Mouse (Mus musculus): ENCODE measurements around the gene R3hdml. TPM values are rescaled to one million over a fixed set of nuclear protein-coding genes. Genes with fewer than 3 reads are reported as not detected.
"Not testable (repeated sequence)": the region's sequence is repeated elsewhere in the genome, so short reads cannot be mapped to it uniquely, and the experiment has no call there.

R3hdml gene
- not detected in 2 replicates for polyA plus RNA-seq (2015; fragmentation: Nextera tagmentation; extraction: Ambion mirVana)

DNA sequence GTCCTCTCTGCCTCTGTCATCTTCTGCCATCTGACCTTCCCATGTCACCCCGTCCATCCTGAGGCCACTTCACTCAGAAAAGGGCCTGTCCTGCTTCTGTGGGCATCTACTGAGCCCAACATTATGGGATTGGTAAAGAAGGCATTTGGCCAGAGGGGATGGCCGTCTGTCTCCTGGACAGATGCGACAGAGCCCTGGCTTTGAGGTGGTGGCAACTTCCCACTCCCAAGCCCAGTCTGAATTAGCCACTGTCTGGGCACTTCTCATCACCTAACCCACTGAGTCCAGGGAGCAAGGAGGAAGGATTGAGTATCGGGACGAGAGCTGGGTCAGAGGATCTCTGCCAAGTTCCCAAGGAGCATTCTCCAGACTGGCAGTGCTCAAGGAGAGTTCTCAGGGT lies at the start of gene R3hdml:
Gene R3hdml (plus strand): TSS at position 301 of the 400 bp plus-strand sequence.
- Histone ChIP-seq H3K27me3 (replicated peaks) (peaks cover 18% of the 10 kb centered on the region), H3K27ac (replicated peaks) (no peak within 1 kb of the TSS), H3K36me3 (no peaks in the 10 kb centered on the region), H3K4me3 (no peak within 1 kb of the TSS), H3K9me3 (no peaks in the 10 kb centered on the region), H3K4me1 (peaks cover 5% of the 10 kb centered on the region; the same call in 1 of the 2 replicates), H3K9ac (no peak within 1 kb of the TSS), H3K4me2 (no peak within 1 kb of the TSS)
- no peak for ATAC-seq (ENCODE audit: extremely low read depth, insufficient number of reproducible peaks, low FRiP score, low TSS enrichment)
- WGBS: 70% methylated on average over 5 of the region's 5 CpGs

DNA sequence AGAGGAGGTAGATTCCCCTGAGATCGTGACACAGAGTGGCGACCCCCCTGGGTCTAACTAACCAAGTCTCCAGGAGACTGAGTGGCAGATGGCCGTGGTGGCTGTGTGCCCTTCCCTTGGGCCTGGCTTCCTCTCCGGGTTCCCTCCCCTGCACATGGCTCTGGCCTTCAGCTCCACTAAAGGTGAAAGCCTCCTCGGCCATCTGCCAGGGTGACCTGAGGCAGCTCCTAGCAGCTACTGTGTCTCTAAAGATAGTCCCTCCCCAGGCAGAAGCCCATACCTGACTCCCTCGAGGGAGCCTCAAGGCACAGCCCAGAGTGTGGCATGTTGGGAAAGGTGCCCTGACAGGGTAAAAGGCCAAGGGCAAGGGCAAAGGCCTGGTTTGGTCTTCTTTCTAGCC lies 48.6 kb upstream of the R3hdml start:
- H3K27me3 ChIP-seq (replicated peaks): peaks cover 28% of the 10 kb centered on the region
- no peaks in the 10 kb centered on the region for H3K9me3 ChIP-seq
- H3K9ac ChIP-seq: no peak overlapping the region
- H3K4me1 ChIP-seq: peaks cover 3% of the 10 kb centered on the region
- ATAC-seq (ENCODE audit: extremely low read depth, insufficient number of reproducible peaks, low FRiP score, low TSS enrichment): no peak
- H3K4me3 ChIP-seq: no peak overlapping the region
- 48% methylated on average over 6 of the region's 6 CpGs for WGBS
- no peaks in the 10 kb centered on the region for H3K36me3 ChIP-seq
- H3K27ac ChIP-seq (replicated peaks): no peak overlapping the region
- H3K4me2 ChIP-seq: no peak overlapping the region

DNA sequence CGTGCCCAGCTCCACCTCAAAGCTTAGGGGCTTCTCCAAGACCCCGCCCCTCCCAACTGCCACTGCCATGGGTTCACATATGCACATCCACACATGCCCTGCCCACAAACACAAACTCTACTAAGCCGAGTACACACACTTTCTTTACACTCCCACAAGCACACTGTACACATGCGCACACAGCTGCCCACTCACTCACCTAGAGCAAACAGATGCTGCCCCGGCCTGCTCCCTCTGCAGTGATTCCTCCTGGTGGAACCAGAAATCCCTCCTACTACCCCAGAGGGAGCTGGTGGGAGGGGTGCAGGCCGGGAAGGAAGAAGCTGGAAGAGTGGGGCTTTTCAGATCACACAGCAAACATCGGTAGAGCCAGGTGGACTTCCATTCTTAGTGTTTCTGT lies 48.1 kb upstream of the R3hdml start:
- WGBS: 60% methylated on average over 7 of the region's 7 CpGs
- ATAC-seq (ENCODE audit: extremely low read depth, insufficient number of reproducible peaks, low FRiP score, low TSS enrichment): no peak

DNA sequence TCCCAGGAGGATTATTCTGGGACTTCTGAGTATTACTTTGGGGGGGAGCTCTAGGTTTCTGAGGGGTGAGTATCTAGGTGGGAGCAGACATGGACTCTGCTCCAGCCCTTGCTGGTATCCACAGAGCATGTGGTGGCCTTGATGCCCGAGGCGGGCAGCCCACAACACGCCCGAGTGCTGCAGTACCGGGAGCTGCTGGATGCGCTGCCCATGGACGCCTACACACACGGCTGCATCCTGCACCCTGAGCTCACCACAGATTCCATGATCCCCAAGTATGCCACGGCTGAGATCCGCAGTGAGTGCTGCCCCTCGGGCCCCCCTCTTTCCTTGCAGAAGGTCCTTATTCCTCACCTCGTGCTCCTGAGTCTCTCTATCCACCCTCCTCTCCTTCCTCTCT lies 44.7 kb upstream of the R3hdml start:
- Histone ChIP-seq H3K9me3 (no peaks in the 10 kb centered on the region), H3K4me1 (no peaks in the 10 kb centered on the region), H3K27me3 (replicated peaks) (peaks cover 25% of the 10 kb centered on the region), H3K36me3 (no peaks in the 10 kb centered on the region), H3K4me2 (no peak overlapping the region), H3K9ac (no peak overlapping the region), H3K27ac (replicated peaks) (no peak overlapping the region), H3K4me3 (no peak overlapping the region)
- WGBS: 77% methylated on average over 12 of the region's 12 CpGs
- no peak for ATAC-seq (ENCODE audit: extremely low read depth, insufficient number of reproducible peaks, low FRiP score, low TSS enrichment)

More for the DNA sequence above, 48.1 kb upstream of the R3hdml start:
- Histone ChIP-seq H3K4me2 (no peak overlapping the region), H3K9me3 (no peaks in the 10 kb centered on the region), H3K27me3 (replicated peaks) (peaks cover 24% of the 10 kb centered on the region), H3K4me1 (no peaks in the 10 kb centered on the region; the same call in 1 of the 2 replicates), H3K27ac (replicated peaks) (no peak overlapping the region), H3K9ac (no peak overlapping the region), H3K4me3 (no peak overlapping the region), H3K36me3 (no peaks in the 10 kb centered on the region)

DNA sequence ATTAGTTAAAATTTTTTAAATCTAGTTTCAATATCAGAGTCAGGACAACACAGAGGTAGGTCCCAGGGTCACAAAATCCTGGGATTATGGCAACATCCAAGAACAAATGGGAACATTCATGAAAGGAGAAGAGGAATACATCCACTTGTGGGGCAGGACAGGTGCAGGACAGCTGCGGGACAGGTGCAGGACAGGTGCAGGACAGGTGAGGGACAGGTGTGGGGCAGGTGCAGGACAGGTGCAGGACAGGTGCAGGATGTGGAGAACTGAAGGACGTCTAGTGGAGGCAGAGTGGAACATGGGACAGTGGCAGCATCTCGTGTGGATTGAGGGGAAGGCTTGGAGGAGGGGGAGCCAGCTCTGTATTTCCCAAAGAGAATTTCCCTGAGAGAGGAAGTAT lies 42.8 kb upstream of the R3hdml start:
- H3K9me3 ChIP-seq: no peaks in the 10 kb centered on the region
- no peak overlapping the region for H3K27ac ChIP-seq (replicated peaks)
- ATAC-seq (ENCODE audit: extremely low read depth, insufficient number of reproducible peaks, low FRiP score, low TSS enrichment): no peak
- no peak overlapping the region for H3K9ac ChIP-seq
- 36% methylated on average over 3 of the region's 3 CpGs for WGBS
- H3K4me3 ChIP-seq: no peak overlapping the region
- no peak overlapping the region for H3K4me2 ChIP-seq
- no peaks in the 10 kb centered on the region for H3K4me1 ChIP-seq
- no peaks in the 10 kb centered on the region for H3K36me3 ChIP-seq
- H3K27me3 ChIP-seq (replicated peaks): peaks cover 25% of the 10 kb centered on the region

DNA sequence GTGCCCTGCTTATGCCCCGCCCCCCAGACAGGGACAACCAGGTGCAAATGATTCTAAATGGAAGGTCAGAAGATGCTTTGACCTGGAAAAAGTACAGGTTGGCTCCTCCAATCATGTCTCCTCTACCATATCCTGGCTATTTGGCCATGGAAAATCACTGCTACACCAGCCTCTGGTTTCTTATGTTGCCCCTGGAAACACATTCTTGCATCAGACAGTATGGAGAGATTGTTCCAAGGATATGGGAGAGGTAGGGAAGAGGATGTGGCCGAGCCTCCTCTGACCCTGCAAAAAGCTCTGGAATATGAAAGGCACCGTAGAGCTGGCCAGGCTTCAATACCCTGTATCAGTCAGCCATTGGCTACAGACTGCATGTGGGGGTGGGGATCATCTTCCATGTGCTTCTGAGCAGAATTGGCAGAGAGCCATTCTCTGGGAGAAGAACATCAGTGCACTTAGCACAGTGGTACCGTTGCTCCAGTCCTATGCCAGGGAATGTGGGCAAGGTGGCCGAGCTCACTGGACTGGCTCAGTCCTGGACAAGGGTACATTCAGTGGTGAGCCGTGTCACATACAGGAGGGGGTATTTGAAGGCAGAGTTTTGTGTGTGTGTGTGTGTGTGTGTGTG lies 41.3 kb upstream of the R3hdml start:
- Histone ChIP-seq H3K9me3 (no peaks in the 10 kb centered on the region), H3K9ac (no peak overlapping the region), H3K4me3 (no peak overlapping the region), H3K27me3 (replicated peaks) (peaks cover 25% of the 10 kb centered on the region), H3K4me2 (no peak overlapping the region), H3K36me3 (no peaks in the 10 kb centered on the region), H3K27ac (replicated peaks) (no peak overlapping the region), H3K4me1 (no peaks in the 10 kb centered on the region)
- no peak for ATAC-seq (ENCODE audit: extremely low read depth, insufficient number of reproducible peaks, low FRiP score, low TSS enrichment)
- WGBS: 52% methylated on average over 6 of the region's 6 CpGs

DNA sequence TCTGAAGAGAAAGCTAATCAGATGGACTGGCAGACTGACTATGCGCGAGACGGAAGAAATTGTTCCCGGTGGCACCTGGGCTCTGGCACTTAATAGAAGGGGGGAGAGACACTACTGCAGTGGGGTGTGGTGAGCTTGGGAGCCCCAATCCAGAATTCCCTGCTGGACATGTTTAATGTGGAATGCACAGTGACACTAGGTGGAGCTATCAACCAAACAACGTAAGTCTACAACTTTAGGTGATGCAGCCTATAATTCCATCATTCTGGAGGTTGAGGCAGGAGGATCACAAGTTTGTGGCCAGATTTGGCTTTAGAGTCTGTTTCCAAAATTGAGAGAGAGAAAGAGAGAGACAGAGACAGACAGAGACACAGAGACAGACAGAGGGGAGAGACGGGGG lies 39.4 kb upstream of the R3hdml start:
- Histone ChIP-seq H3K9ac (no peak overlapping the region), H3K4me2 (no peak overlapping the region), H3K9me3 (no peaks in the 10 kb centered on the region), H3K4me3 (no peak overlapping the region), H3K36me3 (no peaks in the 10 kb centered on the region), H3K27me3 (replicated peaks) (peaks cover 35% of the 10 kb centered on the region), H3K4me1 (no peaks in the 10 kb centered on the region), H3K27ac (replicated peaks) (no peak overlapping the region)
- 80% methylated on average over 6 of the region's 6 CpGs for WGBS
- ATAC-seq (ENCODE audit: extremely low read depth, insufficient number of reproducible peaks, low FRiP score, low TSS enrichment): no peak

DNA sequence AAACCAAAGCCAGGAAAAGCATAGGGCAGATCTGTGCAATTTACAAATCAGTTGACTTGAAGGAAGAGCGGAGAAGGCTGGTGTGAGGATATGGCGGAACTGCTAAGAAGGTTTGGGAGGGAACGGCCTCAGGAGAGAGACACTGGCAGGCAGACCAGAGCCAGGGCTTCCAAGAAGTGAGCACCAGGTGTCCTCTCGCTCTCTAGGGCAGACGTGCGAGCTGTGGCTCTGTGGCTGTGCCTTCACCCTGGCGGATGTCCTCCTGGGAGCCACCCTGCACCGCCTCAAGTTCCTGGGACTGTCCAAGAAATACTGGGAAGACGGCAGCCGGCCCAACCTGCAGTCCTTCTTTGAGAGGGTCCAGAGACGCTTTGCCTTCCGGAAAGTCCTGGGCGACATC lies 38.7 kb upstream of the R3hdml start:
- no peaks in the 10 kb centered on the region for H3K9me3 ChIP-seq
- no peak overlapping the region for H3K4me2 ChIP-seq
- H3K4me1 ChIP-seq: peaks cover 1% of the 10 kb centered on the region
- no peak overlapping the region for H3K9ac ChIP-seq
- no peaks in the 10 kb centered on the region for H3K36me3 ChIP-seq
- H3K4me3 ChIP-seq: no peak overlapping the region
- no peak for ATAC-seq (ENCODE audit: extremely low read depth, insufficient number of reproducible peaks, low FRiP score, low TSS enrichment)
- WGBS: 79% methylated on average over 13 of the region's 13 CpGs
- H3K27me3 ChIP-seq (replicated peaks): peaks cover 42% of the 10 kb centered on the region
- no peak overlapping the region for H3K27ac ChIP-seq (replicated peaks)

DNA sequence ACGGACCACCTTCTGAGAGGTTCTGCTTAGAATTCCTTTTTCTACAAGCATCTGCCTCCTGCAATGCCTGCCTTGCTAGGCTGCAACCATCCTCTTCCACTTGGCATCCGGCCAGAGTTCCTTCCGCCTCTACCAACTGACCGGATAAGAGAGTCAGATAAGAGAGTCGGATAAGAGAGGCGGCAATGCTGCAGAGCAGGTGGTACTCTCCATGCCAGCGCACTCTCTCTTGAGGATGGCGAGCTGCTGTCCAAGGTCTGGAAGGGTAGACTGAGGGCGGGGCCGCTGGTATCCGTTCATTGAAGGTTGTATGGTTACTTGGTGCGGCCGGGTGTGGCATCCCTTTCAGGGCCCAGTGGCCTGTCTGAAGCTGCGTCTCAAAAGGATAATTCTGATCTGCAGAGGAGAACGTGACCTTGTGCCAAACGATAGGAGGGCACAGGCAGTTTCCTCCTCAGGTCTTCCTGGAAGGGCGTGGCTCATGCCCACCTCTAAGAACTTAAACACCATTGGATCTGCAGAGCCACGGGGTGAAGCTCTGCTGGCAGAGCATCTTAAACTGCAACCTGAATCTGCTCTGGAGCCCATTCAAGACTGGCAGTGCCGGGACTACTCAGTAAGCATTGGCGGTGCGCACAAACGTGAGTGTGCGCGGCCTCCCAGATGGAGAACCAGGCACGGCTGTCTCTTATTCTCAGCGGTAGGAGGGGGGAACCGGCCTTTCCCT lies 33.4 kb upstream of the R3hdml start:
- ATAC-seq (ENCODE audit: extremely low read depth, insufficient number of reproducible peaks, low FRiP score, low TSS enrichment): peak; percentile 63; the same call in 1 of the 2 replicates
- H3K4me3 ChIP-seq: no peak overlapping the region
- H3K9me3 ChIP-seq: no peaks in the 10 kb centered on the region
- peaks cover 28% of the 10 kb centered on the region for H3K4me1 ChIP-seq
- no peak overlapping the region for H3K9ac ChIP-seq
- H3K36me3 ChIP-seq: no peaks in the 10 kb centered on the region
- H3K27ac ChIP-seq (replicated peaks): no peak overlapping the region
- 29% methylated on average over 27 of the region's 27 CpGs for WGBS
- peak overlapping the region; percentile 49 for H3K4me2 ChIP-seq
- peaks cover 36% of the 10 kb centered on the region for H3K27me3 ChIP-seq (replicated peaks)

DNA sequence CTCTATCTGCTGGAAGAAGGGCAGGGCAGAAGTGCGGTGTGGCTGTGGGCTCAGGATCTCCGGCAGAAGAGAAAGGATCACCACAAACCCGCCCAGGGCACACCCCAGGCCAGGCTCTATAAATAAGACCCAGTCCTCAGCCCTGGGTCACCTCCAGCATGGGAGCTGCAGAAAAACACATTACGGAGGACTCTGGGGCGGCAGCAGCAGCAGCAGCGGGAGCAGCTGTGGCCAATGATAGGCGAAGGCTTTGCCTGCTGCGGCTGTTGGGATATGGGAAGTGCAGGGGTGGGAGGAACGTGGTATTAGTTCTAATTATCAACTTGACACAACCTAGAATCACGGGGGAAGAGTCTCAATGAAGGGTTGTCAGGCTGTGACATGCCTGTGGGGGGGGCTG lies 32.7 kb upstream of the R3hdml start:
- Histone ChIP-seq H3K9me3 (no peaks in the 10 kb centered on the region), H3K4me3 (no peak overlapping the region), H3K4me1 (peaks cover 35% of the 10 kb centered on the region), H3K9ac (no peak overlapping the region), H3K4me2 (peak overlapping the region; percentile 49), H3K27ac (replicated peaks) (no peak overlapping the region), H3K36me3 (no peaks in the 10 kb centered on the region), H3K27me3 (replicated peaks) (peaks cover 36% of the 10 kb centered on the region)
- WGBS: 26% methylated on average over 10 of the region's 10 CpGs
- no peak for ATAC-seq (ENCODE audit: extremely low read depth, insufficient number of reproducible peaks, low FRiP score, low TSS enrichment)

DNA sequence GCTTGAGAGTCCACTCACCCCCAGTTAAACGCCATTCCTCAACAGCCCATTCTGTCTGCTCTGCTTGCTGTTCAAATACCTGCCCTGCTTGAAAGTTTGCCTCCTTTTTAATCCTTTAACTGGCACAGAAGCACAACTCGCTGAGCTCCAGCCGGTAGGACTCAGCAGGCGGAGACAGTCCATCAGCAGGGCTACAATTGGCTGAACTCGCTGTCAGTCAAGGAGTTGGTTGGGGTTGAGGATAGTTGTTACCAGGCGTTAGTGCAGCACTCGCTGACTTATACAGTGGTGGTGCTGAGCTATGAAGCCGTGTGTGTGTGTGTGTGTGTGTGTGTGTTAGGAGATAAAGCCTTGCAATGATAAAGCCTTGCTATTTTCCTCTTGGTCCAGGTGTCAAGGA lies 31.5 kb upstream of the R3hdml start:
- no peaks in the 10 kb centered on the region for H3K36me3 ChIP-seq
- H3K27me3 ChIP-seq (replicated peaks): peaks cover 36% of the 10 kb centered on the region
- 91% methylated on average over 8 of the region's 8 CpGs for WGBS
- ATAC-seq (ENCODE audit: extremely low read depth, insufficient number of reproducible peaks, low FRiP score, low TSS enrichment): no peak
- no peak overlapping the region for H3K4me3 ChIP-seq
- peaks cover 48% of the 10 kb centered on the region for H3K4me1 ChIP-seq
- no peak overlapping the region for H3K27ac ChIP-seq (replicated peaks)
- H3K4me2 ChIP-seq: no peak overlapping the region
- H3K9me3 ChIP-seq: no peaks in the 10 kb centered on the region
- H3K9ac ChIP-seq: no peak overlapping the region

DNA sequence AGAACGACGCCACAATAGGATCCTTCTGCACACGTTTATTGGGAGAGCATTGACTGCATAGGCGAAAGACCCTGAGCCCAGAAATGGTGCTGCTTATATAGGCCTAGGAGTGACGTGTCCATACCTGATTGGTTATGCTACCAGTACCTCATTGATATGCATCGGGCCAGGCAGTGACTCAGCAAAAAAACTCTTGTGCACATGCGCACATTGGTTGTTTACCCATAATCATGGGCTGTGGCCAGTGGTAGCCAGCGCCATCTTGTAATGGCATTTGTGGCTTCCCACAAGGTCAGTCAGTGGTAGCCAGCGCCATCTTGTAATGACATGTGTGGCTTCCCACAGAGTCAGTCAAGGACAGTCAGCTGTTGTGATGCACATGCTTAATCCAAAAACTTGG lies 30.8 kb upstream of the R3hdml start:
- H3K9me3 ChIP-seq; H3K4me2 ChIP-seq; H3K36me3 ChIP-seq; H3K27ac ChIP-seq (replicated peaks); H3K4me3 ChIP-seq; H3K9ac ChIP-seq; ATAC-seq (ENCODE audit: extremely low read depth, insufficient number of reproducible peaks, low FRiP score, low TSS enrichment): not testable (repeated sequence)
- 88% methylated on average over 9 of the region's 9 CpGs for WGBS
- peaks cover 36% of the 10 kb centered on the region for H3K27me3 ChIP-seq (replicated peaks)
- H3K4me1 ChIP-seq: peaks cover 54% of the 10 kb centered on the region
